Mouse (Mus musculus) E14TG2a.4 (cell line): ENCODE data around the gene Syt16.
A peak's percentile ranks its signal among the peaks of the same experiment; 100 is the strongest.

ENCODE experiments used
- H3K27me3 ChIP-seq: 2 replicates; pipeline ENCODE4 v1.6.1; 2014; ENCODE audit warnings: low read length, control low read depth; ENCODE audit not compliant: insufficient read depth
- H3K36me3 ChIP-seq: 2 replicates; pipeline ENCODE4 v1.6.1; 2014; ENCODE audit warnings: low read length, control low read depth; ENCODE audit not compliant: insufficient read depth
- H3K4me1 ChIP-seq: replicated peaks from 2 replicates; pipeline ENCODE4 v1.6.1; 2014; ENCODE audit warnings: low read depth, low read length, control low read depth
- H3K4me3 ChIP-seq: replicated peaks from 2 replicates; pipeline ENCODE4 v1.5.1; 2014; ENCODE audit warnings: mild to moderate bottlenecking, low read length
- H3K9me3 ChIP-seq: 2 replicates; pipeline ENCODE4 v1.6.1; 2014; ENCODE audit warnings: low read length, control low read depth
- CTCF ChIP-seq: conservative IDR thresholded peaks from 2 replicates; pipeline ENCODE4 v1.5.1; 2014; ENCODE audit warnings: low read length
- NANOG ChIP-seq: IDR thresholded peaks from 2 replicates; pipeline ENCODE4 v1.6.1; 2014; ENCODE audit warnings: borderline replicate concordance, low read length, mixed read lengths
- POU5F1 ChIP-seq: IDR thresholded peaks from 2 replicates; pipeline ENCODE4 v1.6.1; 2014; ENCODE audit warnings: low read length, borderline replicate concordance

Syt16 gene

GRCm38 (mm10) chr12:74281403-74281802, 283.9 kb downstream of the Syt16 start:
- no peak for TF ChIP-seq NANOG
- TF ChIP-seq POU5F1, result no peak
- no peak for TF ChIP-seq CTCF
- no peaks in the 10 kb centered on the region for H3K36me3 ChIP-seq
- H3K9me3 ChIP-seq, result no peaks in the 10 kb centered on the region
- H3K4me3 ChIP-seq, result no peak overlapping the region
- peaks cover 7% of the 10 kb centered on the region for H3K4me1 ChIP-seq
- H3K27me3 ChIP-seq, result peaks cover 36% of the 10 kb centered on the region

- no peaks in the 10 kb centered on the region for H3K9me3 ChIP-seq
- H3K36me3 ChIP-seq, result no peaks in the 10 kb centered on the region
- peaks cover 7% of the 10 kb centered on the region for H3K4me1 ChIP-seq
- TF ChIP-seq POU5F1, result no peak
- no peak for TF ChIP-seq NANOG
- TF ChIP-seq CTCF, result no peak
- H3K4me3 ChIP-seq, result no peak overlapping the region
- H3K27me3 ChIP-seq, result peaks cover 40% of the 10 kb centered on the region
These were observed 285.4 kb downstream of the Syt16 start for GRCm38 (mm10) chr12:74282846-74283245.

GRCm38 (mm10) chr12:74284020-74284684, 286.7 kb downstream of the Syt16 start:
- Histone ChIP-seq H3K27me3 (peaks cover 44% of the 10 kb centered on the region), H3K4me3 (peak overlapping the region; percentile 76), H3K4me1 (peaks cover 7% of the 10 kb centered on the region), H3K36me3 (no peaks in the 10 kb centered on the region), H3K9me3 (no peaks in the 10 kb centered on the region)
- TF ChIP-seq NANOG, result no peak
- TF ChIP-seq POU5F1, result no peak
- TF ChIP-seq CTCF, result peak; percentile 37

- Histone ChIP-seq H3K4me1 (peaks cover 7% of the 10 kb centered on the region), H3K4me3 (peak overlapping the region; percentile 76), H3K36me3 (no peaks in the 10 kb centered on the region), H3K9me3 (no peaks in the 10 kb centered on the region), H3K27me3 (peaks cover 44% of the 10 kb centered on the region)
- TF ChIP-seq NANOG (no peak), POU5F1 (no peak), CTCF (no peak)
These were observed 287.2 kb downstream of the Syt16 start for GRCm38 (mm10) chr12:74284685-74285054.

- Histone ChIP-seq H3K36me3 (no peaks in the 10 kb centered on the region), H3K4me3 (no peak overlapping the region), H3K9me3 (no peaks in the 10 kb centered on the region), H3K4me1 (no peaks in the 10 kb centered on the region), H3K27me3 (peaks cover 8% of the 10 kb centered on the region)
- TF ChIP-seq NANOG (no peak), POU5F1 (no peak), CTCF (no peak)
These were observed 293.5 kb downstream of the Syt16 start for GRCm38 (mm10) chr12:74290983-74291382.

GRCm38 (mm10) chr12:74293624-74294023, 296.2 kb downstream of the Syt16 start:
- Histone ChIP-seq H3K4me3 (no peak overlapping the region), H3K36me3 (no peaks in the 10 kb centered on the region), H3K9me3 (no peaks in the 10 kb centered on the region), H3K4me1 (no peaks in the 10 kb centered on the region), H3K27me3 (no peaks in the 10 kb centered on the region)
- no peak for TF ChIP-seq NANOG
- peak; percentile 82 for TF ChIP-seq CTCF

GRCm38 (mm10) chr12:74296374-74296773, 298.9 kb downstream of the Syt16 start:
- H3K9me3 ChIP-seq, result no peaks in the 10 kb centered on the region
- no peak for TF ChIP-seq NANOG
- no peak for TF ChIP-seq POU5F1
- no peak for TF ChIP-seq CTCF
- H3K4me3 ChIP-seq, result no peak overlapping the region

GRCm38 (mm10) chr12:74301559-74301958, 304.1 kb downstream of the Syt16 start:
- Histone ChIP-seq H3K4me1 (no peaks in the 10 kb centered on the region), H3K4me3 (no peak overlapping the region), H3K27me3 (no peaks in the 10 kb centered on the region), H3K36me3 (no peaks in the 10 kb centered on the region), H3K9me3 (no peaks in the 10 kb centered on the region)
- TF ChIP-seq POU5F1 (no peak), NANOG (no peak), CTCF (no peak)

More at GRCm38 (mm10) chr12:74296374-74296773, 298.9 kb downstream of the Syt16 start:
- Histone ChIP-seq H3K4me1 (no peaks in the 10 kb centered on the region), H3K36me3 (no peaks in the 10 kb centered on the region), H3K27me3 (no peaks in the 10 kb centered on the region)
